Mouse (Mus musculus) gonadal fat pad, adult 2 months (tissue): ENCODE results near the gene Nup54. TPM values are rescaled to one million over a fixed set of nuclear protein-coding genes. Genes with fewer than 3 reads are reported as not detected.

Experiments
- DNase-seq: peaks from one replicate; pipeline ENCODE4 v3.0.0-alpha.2; 2012; ENCODE audit warnings: low read depth
- polyA plus RNA-seq: library from polyadenylated mRNA; depleted of rRNA; stranded (reverse); fragments of >200 nt; gene quantifications from 2 replicates; pipeline ENCODE4 v1.2.3, GENCODE M21; 2012

Nup54 gene
- polyA plus RNA-seq, 1 experiment = 19.3 TPM

GRCm38 (mm10) chr5:92413271-92413981, 21.6 kb downstream of the Nup54 start:
- DNase-seq = no peak

- DNase-seq = no peak
Observed at GRCm38 (mm10) chr5:92411461-92412140, 23.4 kb downstream of the Nup54 start.

- no peak for DNase-seq
Observed at GRCm38 (mm10) chr5:92410486-92410885, 24.5 kb downstream of the Nup54 start.

- DNase-seq = no peak
Observed at GRCm38 (mm10) chr5:92409361-92410155, 25.5 kb downstream of the Nup54 start.

GRCm38 (mm10) chr5:92404400-92404678, 30.7 kb downstream of the Nup54 start:
- DNase-seq = no peak

GRCm38 (mm10) chr5:92403562-92404399, 31.2 kb downstream of the Nup54 start:
- no peak for DNase-seq

- DNase-seq = no peak
Observed at GRCm38 (mm10) chr5:92402816-92403215, 32.2 kb downstream of the Nup54 start.

- DNase-seq = no peak
Observed at GRCm38 (mm10) chr5:92398153-92398552, 36.9 kb downstream of the Nup54 start.

GRCm38 (mm10) chr5:92396476-92396875, 38.5 kb downstream of the Nup54 start:
- DNase-seq = no peak

- DNase-seq = no peak
Observed at GRCm38 (mm10) chr5:92395764-92396163, 39.3 kb downstream of the Nup54 start.

- no peak for DNase-seq
Observed at GRCm38 (mm10) chr5:92393863-92394262, 41.2 kb downstream of the Nup54 start.

GRCm38 (mm10) chr5:92392542-92392941, 42.5 kb downstream of the Nup54 start:
- DNase-seq = no peak

- DNase-seq = no peak
Observed at GRCm38 (mm10) chr5:92390615-92391014, 44.4 kb downstream of the Nup54 start.

GRCm38 (mm10) chr5:92389977-92390376, 45.0 kb downstream of the Nup54 start:
- no peak for DNase-seq

- no peak for DNase-seq
Observed at GRCm38 (mm10) chr5:92387433-92387832, 47.6 kb downstream of the Nup54 start.

- no peak for DNase-seq
Observed at GRCm38 (mm10) chr5:92386643-92387042, 48.4 kb downstream of the Nup54 start.

GRCm38 (mm10) chr5:92386102-92386501, 48.9 kb downstream of the Nup54 start:
- no peak for DNase-seq

- no peak for DNase-seq
Observed at GRCm38 (mm10) chr5:92384855-92385254, 50.2 kb downstream of the Nup54 start.

- no peak for DNase-seq
Observed at GRCm38 (mm10) chr5:92383747-92384146, 51.3 kb downstream of the Nup54 start.

- DNase-seq = no peak
Observed at GRCm38 (mm10) chr5:92382349-92382679, 52.7 kb downstream of the Nup54 start.

- no peak for DNase-seq
Observed at GRCm38 (mm10) chr5:92381550-92382348, 53.3 kb downstream of the Nup54 start.
